In genomic region chr5:135285211-135285610, GRCm38 (mm10) we compare ENCODE assay signal across 13 mouse cellular contexts.
"Had no signal": no experiment of that assay in that cellular context is flagged by ENCODE, and none has a peak within 500 bp of the region (broad histone marks: within the 10 kb centered on the region; RNA-seq: fewer than 3 reads in every experiment).

No protein-coding gene starts in this region.

- H3K9ac ChIP-seq: limb, embryonic 13.5 days; liver, embryonic 14.5 days; midbrain, embryonic 13.5 days; neural tube, embryonic 15.5 days had no signal

- H3K9me3 ChIP-seq: limb, embryonic 13.5 days; midbrain, embryonic 13.5 days; neural tube, embryonic 15.5 days had no signal

- H3K27ac ChIP-seq: kidney, postnatal 0 days; limb, embryonic 13.5 days; liver, embryonic 14.5 days; midbrain, embryonic 13.5 days; neural tube, embryonic 15.5 days had no signal

- H3K4me1 ChIP-seq: midbrain, embryonic 13.5 days had no signal

- H3K4me3 ChIP-seq: limb, embryonic 13.5 days; midbrain, embryonic 13.5 days; myocyte; neural tube, embryonic 15.5 days had no signal

- H3K36me3 ChIP-seq: limb, embryonic 13.5 days; midbrain, embryonic 13.5 days; neural tube, embryonic 15.5 days had no signal

- DNase-seq: kidney, postnatal 36 days; layer of hippocampus, adult 9-11 months; layer of hippocampus, postnatal 36 days; lung, adult 18-20 months; right cerebral cortex, adult 18-20 months; right cerebral cortex, postnatal 25 days; thymus, postnatal 36 days had no signal

- H3K27me3 ChIP-seq: limb, embryonic 13.5 days; neural tube, embryonic 15.5 days had no signal

- H3K4me2 ChIP-seq: limb, embryonic 13.5 days; midbrain, embryonic 13.5 days; neural tube, embryonic 15.5 days had no signal
